Mouse (Mus musculus): ENCODE measurements around the gene Atcay.

DNA sequence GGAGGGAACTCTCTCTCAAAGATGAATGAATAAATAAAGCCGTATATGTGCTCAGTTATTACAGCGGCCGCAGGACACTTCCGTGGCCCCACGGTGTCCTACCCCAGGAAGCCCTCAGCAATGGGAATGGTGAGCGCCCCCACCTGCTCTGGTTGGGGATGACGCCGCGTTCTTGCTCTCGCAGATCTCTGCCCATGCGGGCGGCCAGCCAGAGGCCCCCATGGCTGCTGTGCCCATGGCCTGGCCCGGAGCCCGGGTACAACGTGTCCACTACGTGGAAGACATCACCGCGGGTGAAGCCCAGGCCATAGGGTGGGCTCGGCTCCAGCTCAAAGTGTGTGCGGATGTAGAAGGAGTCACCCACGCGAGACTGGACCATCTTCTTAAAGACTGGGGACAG, 47.0 kb upstream of the Atcay start:
- TF ChIP-seq CTCF (IDR thresholded peaks at IDR 0.05; ENCODE audit: low read depth, low read length) = no peak
- TF ChIP-seq GATA1 (IDR thresholded peaks at IDR 0.05; ENCODE audit: borderline replicate concordance, low read length) = no peak
- TF ChIP-seq POLR2AphosphoS5 (IDR thresholded peaks at IDR 0.05; ENCODE audit: insufficient replicate concordance, low read depth, low read length) = no peak

Measured in G1E (cell line).